Mouse (Mus musculus) midbrain, embryonic 15.5 days (tissue): ENCODE measurements around the gene Gstp2. TPM values are rescaled to one million over a fixed set of nuclear protein-coding genes. Genes with fewer than 3 reads are reported as not detected.
"Not testable (repeated sequence)": the region's sequence is repeated elsewhere in the genome, so short reads cannot be mapped to it uniquely, and the experiment has no call there.

Experiments
- ATAC-seq: fragments of 200-750 bp; cut with Nextera tagmentation; replicated peaks from 2 replicates; pipeline ENCODE4 v1.8.0; 2017; ENCODE audit warnings: moderate TSS enrichment
- H3K27ac ChIP-seq: fragments of 300-500 bp; sonication (generic); 2 replicates; pipeline ENCODE4 v1.5.1; 2015; ENCODE audit warnings: mild to moderate bottlenecking, inconsistent platforms
- H3K27me3 ChIP-seq: fragments of 300-500 bp; sonication (generic); replicated peaks from 2 replicates; pipeline ENCODE4 v1.6.1; 2015; ENCODE audit warnings: inconsistent platforms
- H3K36me3 ChIP-seq: fragments of 300-500 bp; sonication (generic); replicated peaks from 2 replicates; pipeline ENCODE4 v1.6.1; 2015; ENCODE audit warnings: inconsistent platforms
- H3K4me1 ChIP-seq: fragments of 300-500 bp; sonication (generic); 2 replicates; pipeline ENCODE4 v1.6.1; 2015; ENCODE audit warnings: inconsistent platforms
- H3K4me2 ChIP-seq: fragments of 300-500 bp; sonication (generic); 2 replicates; pipeline ENCODE4 v1.6.1; 2015; ENCODE audit warnings: inconsistent platforms, mild to moderate bottlenecking, moderate library complexity
- H3K4me3 ChIP-seq: fragments of 300-500 bp; sonication (generic); 2 replicates; pipeline ENCODE4 v1.5.1; 2015; ENCODE audit warnings: mild to moderate bottlenecking, inconsistent platforms
- H3K9ac ChIP-seq: fragments of 300-500 bp; sonication (generic); 2 replicates; pipeline ENCODE4 v1.6.1; 2015; ENCODE audit warnings: mild to moderate bottlenecking, inconsistent platforms
- H3K9me3 ChIP-seq: fragments of 300-500 bp; sonication (generic); 2 replicates; pipeline ENCODE4 v1.6.1; 2016; ENCODE audit warnings: inconsistent platforms
- WGBS: fragments of 180-500 bp; shearing (Covaris S2); methylation state at CpG from one replicate; pipeline ENCODE4 v1.1.7; 2015; ENCODE audit warnings: mixed read lengths; 5-methylcytosine and 5-hydroxymethylcytosine counted together
- polyA plus RNA-seq: library from polyadenylated mRNA; unstranded; fragments of >200 nt; fragmentation: Nextera tagmentation; extraction: Ambion mirVana; gene quantifications from 2 replicates; pipeline ENCODE4 v1.2.1, GENCODE M21; 2015

Gstp2 gene
- polyA plus RNA-seq, 1 experiment from 2014 or later: 5.6 TPM

DNA sequence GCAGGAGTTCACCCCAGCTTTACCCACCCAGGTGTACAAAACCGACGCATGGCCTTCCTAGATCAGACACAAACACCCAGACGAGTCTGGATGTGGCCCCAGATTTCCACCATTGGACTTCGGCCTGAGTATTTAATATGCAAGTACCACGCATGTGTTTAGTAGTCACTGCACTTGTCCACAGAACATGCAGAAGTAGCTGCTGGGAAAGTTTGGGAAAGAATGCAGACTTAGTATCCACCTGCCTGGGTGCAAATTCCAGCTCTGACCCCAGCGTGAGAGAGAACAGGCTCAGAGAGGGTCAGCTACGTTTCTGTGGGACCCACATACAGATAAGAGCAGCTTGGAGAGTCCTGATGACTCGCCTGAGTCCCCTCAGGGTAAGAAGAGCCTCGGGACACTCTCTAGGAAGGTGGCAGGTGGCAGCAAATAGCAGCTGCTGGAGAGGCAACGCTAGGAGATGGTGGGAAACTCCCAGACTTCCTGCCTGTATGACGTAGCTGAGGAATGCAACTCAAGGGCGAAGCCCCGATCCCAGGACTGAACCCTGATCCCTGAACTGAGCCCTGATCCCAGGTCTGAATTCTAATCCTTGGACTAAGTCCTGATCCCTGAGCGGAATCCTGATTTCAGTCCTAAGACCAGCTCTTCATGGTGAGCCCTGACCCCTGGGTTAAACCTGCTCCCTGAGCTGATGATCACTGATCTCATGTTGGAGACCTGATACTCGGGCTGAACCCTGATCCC lies 10.3 kb upstream of the Gstp2 start:
- ATAC-seq: no peak
- WGBS: 64% methylated on average over 15 of the region's 15 CpGs

GRCm38 (mm10) chr19:4055216-4055946 lies 9.6 kb upstream of the Gstp2 start:
- Histone ChIP-seq H3K27me3 (no peaks in the 10 kb centered on the region), H3K36me3 (no peaks in the 10 kb centered on the region), H3K27ac (no peak overlapping the region), H3K9me3 (no peaks in the 10 kb centered on the region), H3K4me2 (no peak overlapping the region), H3K4me1 (no peaks in the 10 kb centered on the region), H3K9ac (no peak overlapping the region), H3K4me3 (no peak overlapping the region)
- no peak for ATAC-seq
- WGBS: 70% methylated on average over 8 of the region's 8 CpGs

More for the DNA sequence above, 10.3 kb upstream of the Gstp2 start:
- no peak overlapping the region for H3K4me3 ChIP-seq
- no peak overlapping the region for H3K27ac ChIP-seq
- H3K4me1 ChIP-seq: no peaks in the 10 kb centered on the region
- no peaks in the 10 kb centered on the region for H3K27me3 ChIP-seq
- H3K36me3 ChIP-seq: no peaks in the 10 kb centered on the region
- H3K9me3 ChIP-seq: no peaks in the 10 kb centered on the region
- H3K9ac ChIP-seq: no peak overlapping the region
- H3K4me2 ChIP-seq: no peak overlapping the region

DNA sequence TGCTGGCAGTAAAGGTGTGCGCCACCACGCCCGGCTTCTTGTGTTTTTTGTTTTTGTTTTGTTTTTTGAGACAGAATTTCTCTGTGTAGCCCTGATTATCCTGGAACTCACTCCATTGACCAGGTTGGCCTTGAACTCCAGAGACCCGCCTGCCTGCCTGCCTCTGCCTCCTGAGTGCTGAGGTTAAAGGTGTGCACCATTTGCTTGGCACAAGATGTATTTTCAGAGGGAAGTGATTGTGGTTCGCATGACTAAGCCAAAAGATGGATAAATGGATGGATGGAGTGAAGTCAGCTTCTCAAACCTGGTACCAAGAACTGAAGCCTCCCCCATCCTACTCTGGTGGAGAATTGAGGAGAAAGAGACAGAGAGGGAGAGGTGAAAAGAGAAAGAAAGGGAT lies 8.8 kb upstream of the Gstp2 start:
- H3K27me3 ChIP-seq: no peaks in the 10 kb centered on the region
- H3K4me3 ChIP-seq: no peak overlapping the region
- no peaks in the 10 kb centered on the region for H3K36me3 ChIP-seq
- no peak overlapping the region for H3K4me2 ChIP-seq
- no peak overlapping the region for H3K27ac ChIP-seq
- 89% methylated on average over 5 of the region's 5 CpGs for WGBS
- H3K9ac ChIP-seq: no peak overlapping the region
- no peak for ATAC-seq
- no peaks in the 10 kb centered on the region for H3K4me1 ChIP-seq
- H3K9me3 ChIP-seq: no peaks in the 10 kb centered on the region

- H3K4me3 ChIP-seq: no peak overlapping the region
- WGBS: 55% methylated on average over 5 of the region's 5 CpGs
- no peaks in the 10 kb centered on the region for H3K36me3 ChIP-seq
- H3K9me3 ChIP-seq: no peaks in the 10 kb centered on the region
- H3K4me2 ChIP-seq: no peak overlapping the region
- no peaks in the 10 kb centered on the region for H3K27me3 ChIP-seq
- no peak overlapping the region for H3K9ac ChIP-seq
- H3K27ac ChIP-seq: no peak overlapping the region
- H3K4me1 ChIP-seq: no peaks in the 10 kb centered on the region
- ATAC-seq: no peak
Measured at GRCm38 (mm10) chr19:4052516-4053030, 6.8 kb upstream of the Gstp2 start.

GRCm38 (mm10) chr19:4051741-4052515 lies 6.1 kb upstream of the Gstp2 start:
- 54% methylated on average over 10 of the region's 10 CpGs for WGBS

DNA sequence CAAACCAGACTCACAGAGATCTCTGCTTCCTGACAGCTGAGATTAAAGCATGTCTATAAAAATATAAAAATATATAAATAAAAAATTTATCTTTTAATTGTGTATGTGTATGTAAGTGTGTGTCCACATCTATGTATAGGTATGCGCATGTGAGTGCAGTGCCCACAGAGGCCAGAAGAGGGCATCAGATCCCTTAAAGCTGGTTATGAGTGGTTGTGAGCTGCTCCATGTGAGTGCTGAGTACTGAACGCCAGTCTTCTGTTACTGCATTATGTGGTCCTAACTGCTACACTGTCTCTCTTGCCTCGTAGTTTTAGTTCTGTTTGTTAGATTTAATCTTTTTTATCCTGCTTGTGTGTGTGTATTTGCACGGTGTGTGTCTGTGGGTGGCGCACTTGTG lies 5.2 kb upstream of the Gstp2 start:
- Histone ChIP-seq H3K9ac (no peak overlapping the region), H3K9me3 (no peaks in the 10 kb centered on the region), H3K4me3 (no peak overlapping the region), H3K36me3 (no peaks in the 10 kb centered on the region), H3K4me2 (no peak overlapping the region), H3K4me1 (no peaks in the 10 kb centered on the region), H3K27me3 (no peaks in the 10 kb centered on the region), H3K27ac (no peak overlapping the region)
- no peak for ATAC-seq
- 96% methylated on average over 5 of the region's 5 CpGs for WGBS

More at GRCm38 (mm10) chr19:4051741-4052515, 6.1 kb upstream of the Gstp2 start:
- Histone ChIP-seq H3K27ac (no peak overlapping the region), H3K27me3 (no peaks in the 10 kb centered on the region), H3K9ac (no peak overlapping the region), H3K9me3 (no peaks in the 10 kb centered on the region), H3K4me3 (no peak overlapping the region), H3K4me2 (no peak overlapping the region), H3K36me3 (no peaks in the 10 kb centered on the region), H3K4me1 (no peaks in the 10 kb centered on the region)
- no peak for ATAC-seq

- not testable (repeated sequence) for H3K36me3 ChIP-seq, H3K27me3 ChIP-seq, H3K27ac ChIP-seq, H3K4me3 ChIP-seq, H3K4me2 ChIP-seq, ATAC-seq, H3K9ac ChIP-seq, H3K4me1 ChIP-seq, H3K9me3 ChIP-seq
- WGBS: 84% methylated on average over 5 of the region's 5 CpGs
Measured at GRCm38 (mm10) chr19:4049069-4049468, 3.2 kb upstream of the Gstp2 start.

- no peaks in the 10 kb centered on the region for H3K27me3 ChIP-seq
- 14% methylated on average over 4 of the region's 4 CpGs for WGBS
- H3K4me2 ChIP-seq: no peak overlapping the region
- H3K4me3 ChIP-seq: no peak overlapping the region
- H3K9me3 ChIP-seq: no peaks in the 10 kb centered on the region
- H3K9ac ChIP-seq: no peak overlapping the region
- 0 out of 2 replicates have a peak, but pooled peaks cover 2% of the 10 kb centered on the region for H3K4me1 ChIP-seq
- ATAC-seq: no peak
- H3K27ac ChIP-seq: no peak overlapping the region
- H3K36me3 ChIP-seq: no peaks in the 10 kb centered on the region
Measured at GRCm38 (mm10) chr19:4047859-4048258, 2.0 kb upstream of the Gstp2 start.

GRCm38 (mm10) chr19:4046866-4047254 lies 1.0 kb upstream of the Gstp2 start:
- no peak overlapping the region for H3K4me2 ChIP-seq
- no peak overlapping the region for H3K27ac ChIP-seq
- no peaks in the 10 kb centered on the region for H3K27me3 ChIP-seq
- no peak for ATAC-seq
- H3K9ac ChIP-seq: no peak overlapping the region
- H3K9me3 ChIP-seq: no peaks in the 10 kb centered on the region
- WGBS: 83% methylated on average over 8 of the region's 8 CpGs
- H3K4me3 ChIP-seq: no peak overlapping the region
- 0 out of 2 replicates have a peak, but pooled peaks cover 2% of the 10 kb centered on the region for H3K4me1 ChIP-seq
- H3K36me3 ChIP-seq: no peaks in the 10 kb centered on the region

GRCm38 (mm10) chr19:4044109-4044508 lies 1.7 kb downstream of the Gstp2 start:
- H3K4me2 ChIP-seq, H3K4me3 ChIP-seq, H3K9ac ChIP-seq, H3K27me3 ChIP-seq, H3K27ac ChIP-seq, ATAC-seq, H3K36me3 ChIP-seq, H3K9me3 ChIP-seq, H3K4me1 ChIP-seq: not testable (repeated sequence)
- WGBS: 87% methylated on average over 5 of the region's 5 CpGs

DNA sequence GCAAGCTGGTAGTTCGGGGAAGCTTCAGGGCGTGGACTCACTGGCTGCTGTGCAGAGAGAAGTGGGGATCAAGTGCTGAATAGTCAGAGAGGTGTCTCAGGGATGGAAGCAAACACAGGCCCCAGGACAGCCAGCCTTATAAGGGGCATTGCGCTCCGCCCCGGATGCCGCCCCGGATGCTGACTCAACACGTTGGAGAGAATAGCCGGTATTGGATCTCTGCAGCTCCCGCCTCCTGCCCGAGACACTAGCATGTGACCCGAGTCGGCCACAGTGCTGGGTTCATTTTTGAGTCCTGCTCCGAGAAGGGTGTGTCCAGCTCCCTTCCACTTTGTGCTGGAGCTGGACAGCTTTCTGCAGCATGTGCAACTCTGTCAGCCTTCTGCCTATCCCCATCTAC lies 3.7 kb downstream of the Gstp2 start:
- no peak for ATAC-seq
- WGBS: 80% methylated on average over 14 of the region's 14 CpGs

GRCm38 (mm10) chr19:4041500-4041899 lies 4.3 kb downstream of the Gstp2 start:
- H3K36me3 ChIP-seq, H3K9ac ChIP-seq, H3K27ac ChIP-seq, H3K4me2 ChIP-seq, H3K4me3 ChIP-seq, H3K9me3 ChIP-seq, ATAC-seq, H3K27me3 ChIP-seq: not testable (repeated sequence)
- H3K4me1 ChIP-seq: peaks cover 16% of the 10 kb centered on the region
- 90% methylated on average over 4 of the region's 4 CpGs for WGBS

More for the DNA sequence above, 3.7 kb downstream of the Gstp2 start:
- Histone ChIP-seq H3K4me2 (no peak overlapping the region), H3K27me3 (no peaks in the 10 kb centered on the region), H3K9ac (no peak overlapping the region), H3K36me3 (no peaks in the 10 kb centered on the region), H3K4me1 (peaks cover 13% of the 10 kb centered on the region), H3K27ac (no peak overlapping the region), H3K4me3 (no peak overlapping the region), H3K9me3 (no peaks in the 10 kb centered on the region)
